Mouse (Mus musculus): ENCODE measurements around the gene Btbd1. TPM values are rescaled to one million over a fixed set of nuclear protein-coding genes. Genes with fewer than 3 reads are reported as not detected.

The Btbd1 gene
- polyA plus RNA-seq, 1 experiment = 37.5 TPM

DNA sequence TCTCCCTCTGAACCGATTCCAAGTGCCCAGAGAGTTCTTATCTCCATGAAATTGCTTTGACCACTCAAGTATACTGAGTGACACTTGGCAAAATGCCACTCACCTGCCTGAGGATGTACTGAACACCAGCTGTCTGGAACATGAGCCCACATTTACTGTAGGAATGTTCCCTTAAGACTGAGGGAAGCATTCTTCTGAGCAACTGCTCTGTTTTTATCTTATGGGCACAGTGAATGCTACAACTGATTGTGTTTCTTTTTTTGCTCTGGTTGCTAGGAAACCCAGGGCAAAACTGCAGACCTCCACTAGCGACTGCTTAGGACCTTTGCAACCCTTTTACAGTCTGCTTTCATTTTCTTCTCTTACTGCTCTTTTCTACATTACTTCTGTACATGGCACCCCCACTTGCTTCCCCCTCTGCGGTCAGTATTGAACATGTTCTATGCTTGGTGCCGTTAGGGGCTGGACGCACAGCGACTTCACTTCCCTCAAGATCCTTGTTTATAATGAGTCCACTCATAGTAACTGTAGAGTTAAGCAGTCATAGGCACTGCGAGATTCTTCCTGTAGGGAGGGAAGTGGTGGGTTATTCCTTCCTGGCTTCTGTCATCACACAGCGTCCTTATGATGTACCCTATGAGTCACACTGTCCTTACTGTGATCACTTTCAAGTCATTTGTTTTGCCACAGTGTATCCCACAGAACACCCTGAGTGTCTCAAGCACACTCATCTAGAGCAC, 25.5 kb upstream of the Btbd1 start:
- no peak overlapping the region for H3K27ac ChIP-seq (ENCODE audit: control insufficient read depth, insufficient read depth, low read length)
- no peaks in the 10 kb centered on the region for H3K27me3 ChIP-seq (ENCODE audit: control insufficient read depth, insufficient read depth, low read length)
- peaks cover 10% of the 10 kb centered on the region for H3K4me1 ChIP-seq (replicated peaks; ENCODE audit: control insufficient read depth, insufficient read depth, low read length)
- 15% methylated on average over 8 of the region's 8 CpGs for WGBS
- TF ChIP-seq POLR2A (IDR thresholded peaks at IDR 0.05; ENCODE audit: control insufficient read depth, extremely low read depth, insufficient read depth, low read length, poor library complexity) (no peak), CTCF (IDR thresholded peaks at IDR 0.05; ENCODE audit: borderline replicate concordance, control insufficient read depth, extremely low read depth, insufficient read depth, low read length, poor library complexity) (no peak)
- H3K4me3 ChIP-seq (ENCODE audit: control insufficient read depth, insufficient read depth, low read length) = no peak overlapping the region
- H3K36me3 ChIP-seq (ENCODE audit: control insufficient read depth, insufficient read depth, low read length) = no peaks in the 10 kb centered on the region
- no peak for DNase-seq

DNA sequence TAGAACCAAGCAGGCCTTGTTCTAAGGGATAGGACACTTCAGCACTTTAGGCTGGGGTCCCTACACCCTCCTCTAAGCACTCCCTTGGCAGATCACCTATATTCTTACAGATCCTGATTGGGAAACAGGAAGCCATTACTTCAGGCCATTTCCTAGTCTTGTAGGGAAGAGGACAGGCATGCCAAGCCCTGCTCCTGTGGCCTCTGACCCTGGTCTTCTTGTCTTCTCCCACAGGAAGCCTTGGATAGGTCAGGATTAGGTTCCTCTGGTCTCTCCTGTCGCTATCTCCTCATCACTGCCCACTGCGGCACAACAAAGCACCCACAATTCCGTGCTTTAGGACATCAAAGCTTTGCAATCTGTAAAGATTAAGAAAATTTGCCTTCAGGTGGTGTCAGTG, 22.5 kb upstream of the Btbd1 start:
- H3K27ac ChIP-seq (ENCODE audit: control insufficient read depth, insufficient read depth, low read length) = no peak overlapping the region
- H3K27me3 ChIP-seq (ENCODE audit: control insufficient read depth, insufficient read depth, low read length) = no peaks in the 10 kb centered on the region
- TF ChIP-seq POLR2A (IDR thresholded peaks at IDR 0.05; ENCODE audit: control insufficient read depth, extremely low read depth, insufficient read depth, low read length, poor library complexity) (no peak), CTCF (IDR thresholded peaks at IDR 0.05; ENCODE audit: borderline replicate concordance, control insufficient read depth, extremely low read depth, insufficient read depth, low read length, poor library complexity) (no peak)
- DNase-seq = no peak
- no peak overlapping the region for H3K4me3 ChIP-seq (ENCODE audit: control insufficient read depth, insufficient read depth, low read length)
- H3K36me3 ChIP-seq (ENCODE audit: control insufficient read depth, insufficient read depth, low read length) = no peaks in the 10 kb centered on the region
- H3K4me1 ChIP-seq (replicated peaks; ENCODE audit: control insufficient read depth, insufficient read depth, low read length) = peaks cover 4% of the 10 kb centered on the region; the same call in 1 of the 2 replicates
- WGBS = 90% methylated on average over 3 of the region's 3 CpGs

GRCm38 (mm10) chr7:81850171-81850570, 20.9 kb upstream of the Btbd1 start:
- Histone ChIP-seq H3K4me1 (replicated peaks; ENCODE audit: control insufficient read depth, insufficient read depth, low read length) (peaks cover 4% of the 10 kb centered on the region; the same call in 1 of the 2 replicates), H3K4me3 (ENCODE audit: control insufficient read depth, insufficient read depth, low read length) (no peak overlapping the region), H3K36me3 (ENCODE audit: control insufficient read depth, insufficient read depth, low read length) (no peaks in the 10 kb centered on the region), H3K27ac (ENCODE audit: control insufficient read depth, insufficient read depth, low read length) (no peak overlapping the region), H3K27me3 (ENCODE audit: control insufficient read depth, insufficient read depth, low read length) (no peaks in the 10 kb centered on the region)
- no peak for TF ChIP-seq POLR2A (IDR thresholded peaks at IDR 0.05; ENCODE audit: control insufficient read depth, extremely low read depth, insufficient read depth, low read length, poor library complexity)
- TF ChIP-seq CTCF (IDR thresholded peaks at IDR 0.05; ENCODE audit: borderline replicate concordance, control insufficient read depth, extremely low read depth, insufficient read depth, low read length, poor library complexity) = no peak
- DNase-seq = no peak
- 88% methylated on average over 6 of the region's 6 CpGs for WGBS

GRCm38 (mm10) chr7:81849633-81850032, 20.4 kb upstream of the Btbd1 start:
- H3K36me3 ChIP-seq (ENCODE audit: control insufficient read depth, insufficient read depth, low read length) = no peaks in the 10 kb centered on the region
- no peak overlapping the region for H3K4me3 ChIP-seq (ENCODE audit: control insufficient read depth, insufficient read depth, low read length)
- WGBS = 33% methylated on average over 7 of the region's 7 CpGs
- H3K4me1 ChIP-seq (replicated peaks; ENCODE audit: control insufficient read depth, insufficient read depth, low read length) = 0 out of 2 replicates have a peak, but pooled peaks cover 2% of the 10 kb centered on the region
- no peak for TF ChIP-seq CTCF (IDR thresholded peaks at IDR 0.05; ENCODE audit: borderline replicate concordance, control insufficient read depth, extremely low read depth, insufficient read depth, low read length, poor library complexity)
- no peak for TF ChIP-seq POLR2A (IDR thresholded peaks at IDR 0.05; ENCODE audit: control insufficient read depth, extremely low read depth, insufficient read depth, low read length, poor library complexity)
- DNase-seq = no peak
- H3K27ac ChIP-seq (ENCODE audit: control insufficient read depth, insufficient read depth, low read length) = no peak overlapping the region
- H3K27me3 ChIP-seq (ENCODE audit: control insufficient read depth, insufficient read depth, low read length) = no peaks in the 10 kb centered on the region

GRCm38 (mm10) chr7:81849214-81849613, 20.0 kb upstream of the Btbd1 start:
- Histone ChIP-seq H3K27ac (ENCODE audit: control insufficient read depth, insufficient read depth, low read length) (no peak overlapping the region), H3K4me1 (replicated peaks; ENCODE audit: control insufficient read depth, insufficient read depth, low read length) (0 out of 2 replicates have a peak, but pooled peaks cover under 1% of the 10 kb centered on the region), H3K36me3 (ENCODE audit: control insufficient read depth, insufficient read depth, low read length) (no peaks in the 10 kb centered on the region), H3K27me3 (ENCODE audit: control insufficient read depth, insufficient read depth, low read length) (no peaks in the 10 kb centered on the region), H3K4me3 (ENCODE audit: control insufficient read depth, insufficient read depth, low read length) (no peak overlapping the region)
- DNase-seq = no peak
- TF ChIP-seq POLR2A (IDR thresholded peaks at IDR 0.05; ENCODE audit: control insufficient read depth, extremely low read depth, insufficient read depth, low read length, poor library complexity) (no peak), CTCF (IDR thresholded peaks at IDR 0.05; ENCODE audit: borderline replicate concordance, control insufficient read depth, extremely low read depth, insufficient read depth, low read length, poor library complexity) (no peak)
- 53% methylated on average over 5 of the region's 5 CpGs for WGBS

- Histone ChIP-seq H3K27ac (ENCODE audit: control insufficient read depth, insufficient read depth, low read length) (no peak overlapping the region), H3K27me3 (ENCODE audit: control insufficient read depth, insufficient read depth, low read length) (no peaks in the 10 kb centered on the region), H3K4me3 (ENCODE audit: control insufficient read depth, insufficient read depth, low read length) (no peak overlapping the region), H3K4me1 (replicated peaks; ENCODE audit: control insufficient read depth, insufficient read depth, low read length) (no peaks in the 10 kb centered on the region), H3K36me3 (ENCODE audit: control insufficient read depth, insufficient read depth, low read length) (no peaks in the 10 kb centered on the region)
- no peak for TF ChIP-seq POLR2A (IDR thresholded peaks at IDR 0.05; ENCODE audit: control insufficient read depth, extremely low read depth, insufficient read depth, low read length, poor library complexity)
- TF ChIP-seq CTCF (IDR thresholded peaks at IDR 0.05; ENCODE audit: borderline replicate concordance, control insufficient read depth, extremely low read depth, insufficient read depth, low read length, poor library complexity) = no peak
- DNase-seq = no peak
- 89% methylated on average over 4 of the region's 4 CpGs for WGBS
Measured at GRCm38 (mm10) chr7:81847777-81848176, 18.5 kb upstream of the Btbd1 start.
